Mouse (Mus musculus) lung, postnatal 0 days (tissue): ENCODE measurements around the gene Smim12.

Experiments
- CTCF ChIP-seq: IDR thresholded peaks from 2 replicates; pipeline ENCODE4 v1.5.1; 2016; ENCODE audit warnings: antibody characterized with exemption, mild to moderate bottlenecking
- EP300 ChIP-seq: IDR thresholded peaks from 2 replicates; pipeline ENCODE4 v1.6.1; 2016; ENCODE audit warnings: antibody characterized with exemption, mild to moderate bottlenecking, control low read depth

GRCm38 (mm10) chr4:127289039-127289548, 45.5 kb downstream of the Smim12 start:
- TF ChIP-seq CTCF (no peak), EP300 (no peak)
